Mouse (Mus musculus): ENCODE results near the gene Pgp.

DNA sequence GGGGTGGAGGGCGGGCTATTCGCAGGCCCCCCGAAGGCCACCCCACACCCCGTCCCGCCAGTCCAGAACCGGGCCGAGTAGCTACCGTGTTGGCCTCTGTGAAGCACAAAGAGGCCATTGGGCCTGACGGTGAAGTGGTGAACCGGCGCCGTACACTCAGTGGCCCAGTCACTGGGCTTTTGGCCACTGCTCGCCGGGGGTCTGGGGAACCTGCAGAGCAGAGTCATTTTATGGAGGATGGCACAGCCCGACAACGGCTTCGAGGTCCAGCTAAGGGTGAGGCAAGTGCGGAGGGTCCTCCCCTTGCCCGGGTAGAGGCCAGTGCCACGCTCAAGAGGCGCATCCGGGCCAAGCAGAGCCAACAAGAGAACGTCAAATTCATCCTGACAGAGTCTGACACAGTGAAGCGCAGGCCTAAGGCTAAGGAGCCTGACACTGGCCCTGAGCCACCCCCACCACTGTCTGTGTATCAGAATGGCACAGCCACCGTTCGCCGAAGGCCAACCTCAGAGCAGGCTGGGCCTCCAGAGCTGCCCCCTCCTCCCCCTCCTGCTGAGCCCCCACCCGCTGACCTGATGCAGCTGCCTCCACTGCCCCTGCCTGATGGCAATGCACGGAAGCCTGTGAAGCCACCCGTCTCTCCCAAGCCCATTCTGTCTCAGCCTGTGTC lies 35.2 kb downstream of the Pgp start:
- TF ChIP-seq CTCF (IDR thresholded peaks at IDR 0.05; ENCODE audit: extremely low read depth, insufficient read depth, low read length) (no peak), POLR2A (IDR thresholded peaks at IDR 0.05; ENCODE audit: extremely low read depth, insufficient read depth, low read length) (no peak)

All from cortical plate, adult 2 months (tissue).